Mouse (Mus musculus) skeletal muscle tissue, adult 2 months (tissue): ENCODE data around the gene Cend1.
A peak's percentile ranks its signal among the peaks of the same experiment; 100 is the strongest.

ENCODE experiments used
- DNase-seq: peaks from one replicate; pipeline ENCODE4 v3.0.0-alpha.2; 2012; ENCODE audit warnings: low read depth, low spot score

The Cend1 gene

DNA sequence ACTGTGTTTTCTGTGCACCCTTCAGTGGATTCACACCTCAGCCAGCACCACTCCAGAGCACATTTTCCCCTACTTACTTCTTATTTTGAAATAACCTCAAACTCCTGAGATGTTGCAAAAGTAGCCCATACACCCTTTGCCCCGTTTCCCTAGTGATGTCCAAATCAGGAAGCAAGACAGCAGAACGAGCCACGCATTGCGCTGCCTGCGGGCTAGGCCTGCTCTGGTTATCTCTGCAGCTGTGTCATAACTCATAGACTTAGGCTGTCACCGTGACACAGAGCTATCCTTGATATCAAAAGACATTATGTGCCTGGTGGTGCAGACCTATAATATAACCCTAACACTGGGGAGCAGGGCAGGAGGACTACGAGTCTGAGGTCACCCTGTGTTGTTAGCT lies 35.1 kb downstream of the Cend1 start:
- no peak for DNase-seq

DNA sequence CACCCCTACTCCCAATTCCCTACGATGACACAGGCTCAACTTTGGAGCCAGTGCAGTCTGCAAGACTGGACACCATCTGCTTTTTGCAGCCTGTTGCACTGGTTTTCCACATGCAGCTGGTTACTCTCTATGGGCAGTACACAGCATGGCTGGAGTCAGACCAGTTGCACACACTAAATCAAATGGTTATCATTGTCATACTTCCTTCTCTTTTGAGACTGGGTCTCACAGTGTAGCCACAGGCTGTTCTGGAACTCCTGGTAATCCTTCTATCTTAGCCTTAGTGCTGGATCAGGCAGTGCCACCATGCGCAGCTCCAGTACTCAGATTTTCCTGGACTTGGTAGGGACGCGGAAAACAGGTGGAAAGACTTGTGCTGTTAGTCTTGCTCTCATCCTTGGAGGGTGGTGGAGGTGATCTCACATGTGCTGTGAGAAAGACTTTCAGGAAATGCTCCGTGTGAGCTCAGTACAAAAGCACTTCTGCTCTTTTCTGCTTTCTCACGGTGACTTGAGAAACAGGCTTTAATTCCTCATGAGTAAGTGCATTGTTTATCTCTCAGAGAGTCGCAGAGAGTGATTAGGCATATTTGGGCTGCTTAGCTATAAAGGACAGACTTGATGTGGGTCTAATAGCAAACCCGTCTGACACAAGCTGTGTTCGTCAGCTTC lies 36.6 kb downstream of the Cend1 start:
- no peak for DNase-seq

DNA sequence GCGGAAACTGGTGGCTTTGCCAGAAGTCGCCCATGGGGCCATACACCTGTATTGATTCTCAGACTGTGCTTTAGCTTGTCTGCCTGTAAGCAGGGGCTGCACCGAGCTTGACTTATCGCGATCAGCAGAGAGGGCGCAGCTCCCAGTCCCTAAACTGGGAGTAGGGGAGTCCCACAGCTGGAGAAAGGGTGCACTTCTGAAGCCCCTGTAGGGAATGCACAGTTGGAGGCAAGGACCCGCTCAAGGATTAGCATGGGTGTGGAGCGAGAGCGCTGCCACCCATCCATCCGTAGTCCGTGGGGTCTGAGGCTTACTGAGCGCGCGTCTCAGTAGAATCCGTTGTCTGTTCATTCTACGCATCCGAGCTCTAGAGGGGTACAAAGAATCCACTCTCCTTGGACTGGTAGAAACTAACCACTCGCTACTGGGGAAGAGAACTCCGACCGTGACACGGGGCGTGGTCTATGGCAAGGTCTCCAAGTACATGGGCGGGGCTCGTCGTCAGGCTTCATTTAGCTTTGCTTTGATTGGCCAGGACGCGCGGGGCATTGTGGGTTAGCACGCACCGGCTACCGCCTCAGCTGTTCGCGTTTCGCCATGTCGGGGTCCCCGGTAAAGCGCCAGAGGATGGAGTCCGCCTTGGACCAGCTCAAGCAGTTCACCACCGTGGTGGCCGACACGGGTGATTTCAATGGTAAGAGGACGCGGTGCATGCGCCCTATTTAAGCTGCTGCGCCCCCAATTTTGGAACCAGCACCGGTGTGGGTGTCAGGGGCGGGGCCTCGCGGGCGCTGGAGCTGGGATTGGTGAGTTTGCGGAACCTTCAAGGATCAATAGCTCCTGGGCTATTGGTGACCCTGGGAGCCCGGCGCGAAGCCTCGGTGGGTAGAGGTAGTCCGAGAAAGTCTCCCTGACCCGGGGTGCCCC lies 37.4 kb downstream of the Cend1 start, which contains the start of gene Taldo1:
Taldo1 (plus strand) TSS at position 575 of the 927 bp plus-strand sequence.
- DNase-seq: peak; percentile 89

DNA sequence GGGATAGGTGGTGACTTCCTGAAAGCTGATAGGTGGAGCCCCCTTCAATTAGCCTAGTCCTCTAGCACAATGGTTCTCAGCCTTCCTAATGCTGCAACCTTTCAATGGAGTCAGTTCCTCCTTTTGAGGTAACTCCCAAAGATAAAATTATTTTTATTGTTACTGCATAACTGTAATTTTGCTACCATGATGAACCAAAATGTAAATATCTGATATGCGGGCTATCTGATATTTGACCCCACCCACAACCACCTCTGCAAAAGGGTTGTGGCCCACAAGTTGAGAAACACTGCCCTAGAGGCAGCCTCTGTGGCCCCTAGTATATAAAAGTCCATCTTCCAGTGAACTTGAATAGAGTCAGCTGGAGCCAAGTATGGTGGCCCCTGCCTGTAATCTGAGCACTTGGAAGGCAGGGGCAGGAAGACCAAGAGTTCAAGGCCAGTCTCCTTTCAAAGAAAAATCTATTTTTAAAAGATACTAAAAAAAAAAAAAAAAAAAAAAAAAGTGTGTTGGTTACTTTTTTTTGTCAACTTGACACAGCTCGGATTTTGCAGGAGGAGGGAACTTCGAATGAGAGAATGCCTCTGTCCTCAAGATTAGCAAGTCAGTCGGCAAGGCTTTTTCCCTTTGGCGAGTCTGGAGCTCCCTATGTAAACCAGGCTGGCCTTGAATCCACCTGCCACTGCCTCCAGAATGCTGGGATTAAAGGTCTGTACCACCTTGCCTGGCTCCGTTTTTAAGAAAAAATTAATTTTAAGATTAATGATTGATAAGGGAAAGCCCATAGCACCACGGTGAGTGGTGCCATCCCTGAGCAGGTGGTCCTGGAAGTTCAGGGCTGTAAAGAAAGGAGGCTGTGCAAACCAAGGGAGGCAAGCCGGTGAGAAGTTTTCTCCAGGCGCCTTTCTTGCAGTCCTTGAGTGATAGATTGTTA lies 38.7 kb downstream of the Cend1 start:
- no peak for DNase-seq

DNA sequence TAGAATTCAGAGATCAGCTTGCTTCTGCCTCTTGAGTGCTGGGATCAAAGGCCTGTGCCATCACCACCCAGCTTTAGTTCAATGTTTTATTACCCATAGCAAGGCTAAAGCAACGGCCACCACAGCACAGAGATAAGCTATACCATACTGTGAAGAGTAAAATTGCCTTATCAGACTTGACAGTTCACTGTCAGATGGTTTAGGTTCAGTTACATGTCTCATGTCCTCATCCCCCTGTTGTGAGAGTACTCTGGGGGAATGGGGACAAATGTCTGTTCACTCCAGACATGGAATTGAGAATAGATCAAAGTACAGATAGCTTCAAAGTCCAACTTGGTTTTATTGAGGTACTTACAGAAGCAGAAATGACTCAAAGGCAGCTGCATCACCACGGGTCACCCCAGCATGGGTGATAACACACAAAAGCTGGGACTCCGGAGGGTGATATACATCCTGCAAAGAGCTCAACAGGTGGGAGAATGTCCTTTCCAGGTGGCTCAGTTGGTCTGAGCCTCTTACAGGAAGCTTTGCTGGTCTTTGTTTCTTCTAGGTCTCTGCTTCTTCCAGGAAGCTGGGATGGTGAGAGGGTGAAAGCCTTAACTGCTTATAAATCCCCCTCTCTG lies 40.7 kb downstream of the Cend1 start:
- DNase-seq: no peak

DNA sequence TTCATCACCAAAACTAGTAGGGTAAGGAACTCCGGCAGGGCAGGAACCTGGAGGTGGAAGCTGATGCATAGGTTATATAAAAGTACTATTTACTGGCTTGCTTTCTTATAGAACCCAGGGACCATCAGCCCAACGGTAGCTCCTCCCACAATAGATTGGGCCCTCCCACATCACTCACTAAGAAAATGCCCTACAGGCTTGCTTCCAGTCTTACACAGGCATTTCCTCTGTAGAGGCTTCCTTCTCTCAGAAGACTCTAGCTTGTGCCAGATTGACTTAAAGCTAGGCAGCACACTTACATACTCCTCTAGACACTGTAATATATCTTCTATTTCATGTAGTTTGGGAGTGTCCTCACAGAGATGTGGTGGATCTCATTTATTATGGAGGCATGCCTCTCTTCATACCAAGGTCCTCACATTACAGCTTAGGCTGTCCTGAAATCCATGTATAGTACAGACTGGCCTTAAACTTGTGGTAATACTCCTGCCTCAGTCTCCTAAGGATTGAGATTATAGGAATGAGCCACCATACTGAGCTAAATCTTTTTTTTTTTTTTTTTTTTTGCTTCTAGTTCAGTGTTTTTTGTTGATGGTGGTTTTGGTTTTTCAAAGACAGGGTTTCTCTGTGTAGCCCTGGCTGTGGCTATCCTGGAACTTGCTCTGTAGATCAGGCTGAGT lies 41.3 kb downstream of the Cend1 start:
- no peak for DNase-seq

DNA sequence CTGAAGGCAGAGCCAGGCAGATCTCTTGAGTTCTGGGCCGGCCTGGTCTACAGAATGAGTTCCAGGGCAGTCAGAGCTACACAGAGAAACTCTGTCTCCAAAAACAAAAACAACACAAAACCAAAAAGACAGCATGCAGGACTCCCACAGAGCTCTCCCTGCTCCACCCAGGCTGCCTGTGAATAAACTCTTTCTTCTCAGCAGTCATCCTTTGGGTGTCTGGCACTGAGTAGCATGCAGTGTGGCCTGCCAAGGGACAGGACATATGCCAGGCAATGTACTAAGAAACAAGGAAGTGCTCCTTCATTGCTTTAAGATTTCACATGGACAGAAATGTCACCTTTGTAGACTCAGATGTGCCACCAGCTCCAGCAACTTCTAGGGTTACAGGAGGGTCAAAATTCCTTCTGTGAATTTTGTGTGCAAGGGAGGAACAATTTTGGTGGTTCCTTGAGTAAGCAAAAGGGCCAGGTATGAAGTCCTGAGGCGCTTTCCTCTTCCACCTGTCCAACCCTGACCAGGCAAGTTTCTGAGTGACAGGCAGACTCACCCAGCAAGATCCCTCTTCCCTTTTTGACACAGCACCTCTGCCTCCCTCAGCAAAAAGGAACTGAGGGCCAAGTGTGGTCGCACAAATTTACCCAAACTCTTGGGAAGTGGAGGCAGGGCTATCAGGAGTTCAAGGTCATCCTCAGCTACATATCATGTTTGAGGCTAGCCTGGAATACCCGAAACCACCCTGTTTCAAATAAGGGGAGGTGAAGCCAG lies 48.0 kb downstream of the Cend1 start:
- no peak for DNase-seq

DNA sequence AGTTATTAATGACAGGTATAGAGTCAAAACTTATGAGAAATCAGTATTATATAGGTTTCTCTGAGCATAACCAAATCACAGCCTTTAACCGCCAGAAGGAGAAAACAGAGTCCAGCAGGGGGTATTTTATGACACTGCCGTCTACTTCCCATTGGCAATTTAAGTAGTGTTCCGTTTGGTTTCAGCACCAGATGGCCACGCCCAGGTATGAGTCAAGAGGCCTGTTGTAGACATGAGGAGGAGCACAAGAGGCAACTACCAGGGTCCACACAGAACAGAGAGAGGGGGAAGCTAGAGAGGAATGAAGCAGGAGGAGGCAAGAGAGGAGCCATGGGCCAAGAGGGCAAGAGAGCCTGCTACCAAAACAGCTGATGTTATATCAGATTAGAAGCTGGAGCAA lies 49.7 kb downstream of the Cend1 start:
- DNase-seq: no peak
